ENCODE assay signal across 8 mouse cellular contexts in the genomic region with DNA sequence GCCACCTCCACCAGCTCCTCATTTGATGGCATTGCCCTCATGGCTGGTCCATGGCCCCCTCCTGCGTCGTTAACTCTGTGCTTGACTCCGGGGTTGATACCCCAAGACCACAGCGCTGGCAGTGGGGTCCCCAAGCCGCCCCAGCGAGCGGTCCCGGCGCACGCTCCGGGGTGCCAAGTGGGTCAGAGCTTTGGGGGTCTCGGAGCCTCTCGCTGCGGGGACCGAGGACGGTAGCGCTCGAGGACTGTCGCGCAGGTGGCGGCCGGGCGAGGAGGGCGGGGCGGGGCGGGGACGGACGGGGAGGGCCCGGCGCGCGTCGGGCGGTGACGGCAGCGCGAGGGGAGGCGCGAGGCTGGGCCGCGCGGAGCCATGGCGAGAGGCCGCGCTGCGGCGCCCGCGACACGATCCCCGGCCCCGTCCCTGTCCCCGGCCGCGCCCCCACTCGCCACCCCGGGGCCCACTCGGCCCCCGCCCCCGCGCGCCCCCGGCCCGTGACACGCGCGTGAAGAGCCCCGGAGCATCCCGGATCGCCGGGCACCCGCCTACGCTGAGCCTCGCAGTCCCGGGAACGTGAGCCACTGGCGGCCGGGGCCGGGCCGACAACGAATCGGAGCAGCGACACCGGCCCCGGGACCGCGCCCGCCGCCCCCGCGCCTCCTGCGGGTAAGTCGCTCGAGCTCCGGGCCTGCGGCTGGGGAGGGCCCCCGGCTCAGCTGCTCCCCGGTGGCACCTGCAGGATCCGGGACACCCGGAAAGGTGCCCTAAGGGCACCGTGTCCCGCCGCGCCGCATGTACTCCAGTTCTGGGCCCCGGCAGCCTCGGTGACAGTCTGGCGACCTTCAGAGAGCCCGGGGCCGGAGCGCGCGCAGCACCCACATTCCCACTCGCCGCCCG. TPM values are rescaled to one million over a fixed set of nuclear protein-coding genes. Genes with fewer than 3 reads are reported as not detected.
DNase-seq lines count a peak whose midpoint lies in the region; ATAC-seq and TF ChIP-seq lines count a peak whose summit lies in the region.

Gene Trak1, plus strand, starts transcription at position 332 of the 894 bp plus-strand sequence.

- peak within 1 kb of the TSS; percentile 89 for H3K9ac ChIP-seq in embryonic facial prominence, embryonic 11.5 days (replicated peaks; ENCODE audit: low read length)
- H3K9ac ChIP-seq in kidney, embryonic 16.5 days (replicated peaks; ENCODE audit: low read length), result peak within 1 kb of the TSS; percentile 92
- peak within 1 kb of the TSS; percentile 71 for H3K9ac ChIP-seq in liver, embryonic 15.5 days
- peak within 1 kb of the TSS; percentile 81 for H3K9ac ChIP-seq in neural tube, embryonic 11.5 days (ENCODE audit: low read length)

- H3K36me3 ChIP-seq in C2C12 (ENCODE audit: control insufficient read depth, insufficient read depth), result no peaks in the 10 kb centered on the region
- no peaks in the 10 kb centered on the region for H3K36me3 ChIP-seq in embryonic facial prominence, embryonic 11.5 days (replicated peaks; ENCODE audit: control insufficient read depth, insufficient read depth, low read depth, low read length)
- H3K36me3 ChIP-seq in heart, embryonic 10.5 days, result no peaks in the 10 kb centered on the region
- H3K36me3 ChIP-seq in kidney, embryonic 16.5 days (ENCODE audit: insufficient read depth, low read length), result no peaks in the 10 kb centered on the region
- H3K36me3 ChIP-seq in liver, embryonic 15.5 days (replicated peaks), result no peaks in the 10 kb centered on the region
- H3K36me3 ChIP-seq in neural tube, embryonic 11.5 days (ENCODE audit: control insufficient read depth, insufficient read depth, low read length), result no peaks in the 10 kb centered on the region

- no peak within 1 kb of the TSS for H3K27ac ChIP-seq in embryonic facial prominence, embryonic 11.5 days (replicated peaks; ENCODE audit: low read depth, low read length)
- H3K27ac ChIP-seq in heart, embryonic 10.5 days, result peak within 1 kb of the TSS; percentile 97
- peak within 1 kb of the TSS; percentile 46; the same call in 1 of the 2 replicates for H3K27ac ChIP-seq in kidney, embryonic 16.5 days (ENCODE audit: low read length)
- H3K27ac ChIP-seq in liver, embryonic 15.5 days (replicated peaks), result peak within 1 kb of the TSS; percentile 45; the same call in 1 of the 2 replicates
- H3K27ac ChIP-seq in neural tube, embryonic 11.5 days (ENCODE audit: low read depth, low read length), result 0 out of 2 replicates have a peak within 1 kb of the TSS, but pooled peaks have one; percentile 39

- TF ChIP-seq CTCF in C2C12 (IDR thresholded peaks at IDR 0.05; ENCODE audit: control insufficient read depth, insufficient read depth, insufficient read length), result peak; percentile 10

- peaks cover 38% of the 10 kb centered on the region for H3K79me3 ChIP-seq in C2C12 (ENCODE audit: low read depth)

- H3ac ChIP-seq in C2C12 (ENCODE audit: control insufficient read depth, insufficient read length, low read depth), result peak within 1 kb of the TSS; percentile 88

- H3K4me2 ChIP-seq in embryonic facial prominence, embryonic 11.5 days (ENCODE audit: low read depth, low read length), result peak within 1 kb of the TSS; percentile 97
- H3K4me2 ChIP-seq in kidney, embryonic 16.5 days (replicated peaks; ENCODE audit: low read depth, low read length), result peak within 1 kb of the TSS; percentile 99
- peak within 1 kb of the TSS; percentile 95 for H3K4me2 ChIP-seq in liver, embryonic 15.5 days
- H3K4me2 ChIP-seq in neural tube, embryonic 11.5 days (ENCODE audit: low read depth), result peak within 1 kb of the TSS; percentile 82

- ATAC-seq in embryonic facial prominence, embryonic 11.5 days (replicated peaks; ENCODE audit: insufficient number of reproducible peaks, low FRiP score, low TSS enrichment, low read depth), result peak; percentile 69
- ATAC-seq in kidney, embryonic 16.5 days (ENCODE audit: low FRiP score, low TSS enrichment), result peak; percentile 91
- peak; percentile 89 for ATAC-seq in liver, embryonic 15.5 days (ENCODE audit: insufficient read depth)
- peak; percentile 80 for ATAC-seq in neural tube, embryonic 11.5 days (ENCODE audit: insufficient read depth, low FRiP score, low TSS enrichment)

- H3K4me1 ChIP-seq in embryonic facial prominence, embryonic 11.5 days (ENCODE audit: control insufficient read depth, insufficient read depth, low read length), result peaks cover 5% of the 10 kb centered on the region
- H3K4me1 ChIP-seq in heart, embryonic 10.5 days, result peaks cover 44% of the 10 kb centered on the region
- peaks cover 29% of the 10 kb centered on the region for H3K4me1 ChIP-seq in kidney, embryonic 16.5 days (ENCODE audit: insufficient read depth, low read length)
- peaks cover 41% of the 10 kb centered on the region for H3K4me1 ChIP-seq in liver, embryonic 15.5 days (replicated peaks)
- H3K4me1 ChIP-seq in neural tube, embryonic 11.5 days (ENCODE audit: control insufficient read depth, insufficient read depth, low read length), result peaks cover 34% of the 10 kb centered on the region

- H3K4me3 ChIP-seq in C2C12 (ENCODE audit: insufficient read depth, poor library complexity, severe bottlenecking), result peak within 1 kb of the TSS; percentile 52
- peak within 1 kb of the TSS; percentile 90 for H3K4me3 ChIP-seq in embryonic facial prominence, embryonic 11.5 days (ENCODE audit: low read depth, low read length)
- peak within 1 kb of the TSS; percentile 98 for H3K4me3 ChIP-seq in heart, embryonic 10.5 days
- H3K4me3 ChIP-seq in kidney, embryonic 16.5 days (ENCODE audit: low read length), result peak within 1 kb of the TSS; percentile 91
- H3K4me3 ChIP-seq in liver, embryonic 15.5 days (replicated peaks), result peak within 1 kb of the TSS; percentile 70
- peak within 1 kb of the TSS; percentile 56 for H3K4me3 ChIP-seq in neural tube, embryonic 11.5 days (ENCODE audit: low read depth, low read length)

- no peaks in the 10 kb centered on the region for H3K27me3 ChIP-seq in C2C12 (ENCODE audit: control insufficient read depth, insufficient read depth, insufficient read length)
- peaks cover 3% of the 10 kb centered on the region; the same call in 1 of the 2 replicates for H3K27me3 ChIP-seq in embryonic facial prominence, embryonic 11.5 days (ENCODE audit: control insufficient read depth, insufficient read depth, low read length)
- peaks cover 32% of the 10 kb centered on the region for H3K27me3 ChIP-seq in heart, embryonic 10.5 days (ENCODE audit: insufficient read depth, poor library complexity, severe bottlenecking)
- H3K27me3 ChIP-seq in kidney, embryonic 16.5 days (ENCODE audit: insufficient read depth, low read length), result 0 out of 2 replicates have a peak, but pooled peaks cover 4% of the 10 kb centered on the region
- peaks cover 56% of the 10 kb centered on the region for H3K27me3 ChIP-seq in liver, embryonic 15.5 days
- no peaks in the 10 kb centered on the region for H3K27me3 ChIP-seq in neural tube, embryonic 11.5 days (ENCODE audit: control insufficient read depth, insufficient read depth, low read length)

- H3K79me2 ChIP-seq in C2C12 (ENCODE audit: control insufficient read depth, insufficient read depth), result peaks cover 49% of the 10 kb centered on the region

- DNase-seq in adrenal gland, adult (ENCODE audit: inconsistent age in 2 of 2, low spot score in 1 of 2), result peak; percentile 75 to 94
- DNase-seq in embryonic facial prominence, embryonic 11.5 days (ENCODE audit: low spot score), result peak; percentile 69
- DNase-seq in heart, embryonic 10.5 days (ENCODE audit: low spot score), result peak; percentile 85
- peak; percentile 75 for DNase-seq in neural tube, embryonic 11.5 days (ENCODE audit: low spot score)
- DNase-seq in thymus, postnatal 14 days, result peak; percentile 80

- under 1% methylated on average over 65 of the region's 116 CpGs for WGBS in embryonic facial prominence, embryonic 11.5 days
- 2% methylated on average over 84 of the region's 116 CpGs for WGBS in heart, embryonic 10.5 days
- WGBS in kidney, embryonic 16.5 days, result under 1% methylated on average over 101 of the region's 116 CpGs
- under 1% methylated on average over 85 of the region's 116 CpGs for WGBS in liver, embryonic 15.5 days (ENCODE audit: insufficient replicate concordance)
- WGBS in neural tube, embryonic 11.5 days, result 0% methylated on average over 64 of the region's 116 CpGs

- H3K9me3 ChIP-seq in embryonic facial prominence, embryonic 11.5 days (replicated peaks; ENCODE audit: control insufficient read depth, low read length), result no peaks in the 10 kb centered on the region
- H3K9me3 ChIP-seq in heart, embryonic 10.5 days, result no peaks in the 10 kb centered on the region
- H3K9me3 ChIP-seq in kidney, embryonic 16.5 days (ENCODE audit: low read length), result no peaks in the 10 kb centered on the region
- no peaks in the 10 kb centered on the region for H3K9me3 ChIP-seq in liver, embryonic 15.5 days (replicated peaks)
- H3K9me3 ChIP-seq in neural tube, embryonic 11.5 days (ENCODE audit: control insufficient read depth, low read length), result no peaks in the 10 kb centered on the region

TF ChIP-seq in C2C12, 6 proteins besides CTCF, POLR2A, EP300 and RAD21:
- TF ChIP-seq FOSL1 (IDR thresholded peaks at IDR 0.05; ENCODE audit: insufficient read depth, low read length, poor library complexity, severe bottlenecking) (no peak), MAX (IDR thresholded peaks at IDR 0.05) (no peak), MYOD1 (IDR thresholded peaks at IDR 0.05; ENCODE audit: control insufficient read depth, insufficient read length, low read depth) (no peak), CEBPB (IDR thresholded peaks at IDR 0.05; ENCODE audit: low read depth) (no peak), MYOG (IDR thresholded peaks at IDR 0.05; ENCODE audit: control insufficient read depth, extremely low read depth, insufficient read length) (no peak), USF1 (IDR thresholded peaks at IDR 0.05; ENCODE audit: low read depth) (no peak)

RNA-seq across cellular contexts. Expression of gene Trak1, which starts in this region (rescaled TPM):
- polyA plus RNA-seq in C2C12 (2012; fragmentation: generic; extraction: Trizol), result 26.6 TPM
- 8.8 and 10.1 TPM in 2 replicates for polyA plus RNA-seq in embryonic facial prominence, embryonic 11.5 days (2014; fragmentation: Nextera tagmentation; extraction: Ambion mirVana)
- polyA plus RNA-seq in heart, embryonic 10.5 days (2016; fragmentation: Nextera tagmentation; extraction: Ambion mirVana), result 18.2 and 24.1 TPM in 2 replicates
- 16.2 and 17.7 TPM in 2 replicates for polyA plus RNA-seq in kidney, embryonic 16.5 days (2015; fragmentation: Nextera tagmentation; extraction: Ambion mirVana)
- polyA plus RNA-seq in liver, embryonic 15.5 days (2015; fragmentation: Nextera tagmentation; extraction: Ambion mirVana), result 4.2 and 4.8 TPM in 2 replicates
- 26.4 and 29.8 TPM in 2 replicates for polyA plus RNA-seq in neural tube, embryonic 11.5 days (2014; fragmentation: Nextera tagmentation; extraction: Ambion mirVana)
